Mouse (Mus musculus): ENCODE measurements around the gene Gm28308.

The Gm28308 gene

DNA sequence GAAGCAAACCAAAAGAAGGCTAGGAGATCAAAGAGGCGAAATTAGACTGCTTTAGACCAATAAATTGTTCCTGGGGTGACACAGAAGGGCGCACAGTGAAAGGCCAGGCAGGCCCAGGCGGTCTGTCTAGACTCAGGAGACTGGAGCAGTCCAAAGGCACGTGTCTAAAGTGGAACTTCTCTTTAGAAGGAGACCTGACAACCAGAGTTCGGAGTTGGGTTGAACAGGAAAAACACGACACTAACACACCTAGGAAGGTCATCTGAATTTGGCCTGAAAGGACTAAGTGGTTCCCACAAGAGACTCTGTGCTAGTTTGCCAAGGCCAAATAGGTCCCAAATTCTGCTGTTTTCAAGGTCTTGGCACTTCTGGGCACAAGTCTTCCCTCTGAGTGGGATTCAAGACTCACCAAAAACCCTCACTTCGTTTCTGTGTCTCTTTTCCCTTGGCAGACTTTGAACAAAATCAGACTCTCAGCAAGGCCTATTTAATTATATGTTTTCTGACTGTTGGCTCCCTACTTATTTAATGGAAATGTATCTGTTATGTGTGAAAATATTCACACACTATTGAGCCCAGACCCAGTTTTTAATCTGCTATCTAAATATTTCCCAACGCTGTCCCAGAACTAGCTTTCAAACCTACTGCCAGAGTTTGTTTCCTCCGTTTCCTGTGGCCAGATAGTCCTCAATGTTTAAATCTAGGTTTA, 6.2 kb upstream of the Gm28308 start:
- no peak for DNase-seq (ENCODE audit: low spot score)

GRCm38 (mm10) chr6:52218643-52219215, 5.6 kb upstream of the Gm28308 start:
- no peak for DNase-seq (ENCODE audit: low spot score)

- no peak for DNase-seq (ENCODE audit: low spot score)
Observed at GRCm38 (mm10) chr6:52217895-52218642, 4.9 kb upstream of the Gm28308 start.

GRCm38 (mm10) chr6:52217459-52217768, 4.3 kb upstream of the Gm28308 start:
- DNase-seq (ENCODE audit: low spot score), result no peak

DNA sequence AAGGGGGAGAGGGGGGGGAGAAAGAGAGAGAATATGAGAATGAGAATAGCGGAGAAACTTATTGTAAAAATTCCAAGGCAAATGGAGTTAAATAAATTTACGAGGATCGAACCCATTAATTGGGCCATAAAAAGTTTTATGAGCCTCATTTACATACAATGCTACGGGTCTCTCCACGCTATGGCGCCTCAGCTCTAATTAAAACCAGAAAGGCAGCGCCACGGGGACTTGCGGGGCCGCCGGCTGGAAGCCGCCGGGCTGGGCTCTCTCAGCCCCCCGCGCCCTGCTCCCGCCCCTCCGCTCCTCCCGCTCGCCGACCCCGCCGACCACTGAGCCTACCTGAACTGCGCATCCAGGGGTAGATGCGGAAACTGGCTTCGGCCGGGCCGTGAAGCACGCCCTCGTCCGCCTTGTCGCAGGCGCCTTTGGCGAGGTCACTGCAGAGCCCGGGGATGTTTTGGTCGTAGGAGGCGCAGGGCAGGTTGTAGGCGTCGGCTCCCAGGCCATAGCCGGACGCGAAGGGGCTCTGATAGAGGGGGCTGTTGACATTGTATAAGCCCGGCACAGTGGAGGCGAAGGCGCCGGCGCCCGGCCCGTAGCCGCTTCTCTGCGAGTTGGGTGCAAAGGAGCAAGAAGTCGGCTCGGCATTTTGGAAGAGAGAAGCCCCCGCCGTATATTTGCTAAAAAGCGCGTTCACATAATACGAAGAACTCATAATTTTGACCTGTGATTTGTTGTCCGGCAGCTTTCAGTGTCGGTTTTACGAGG, 3.7 kb upstream of the Gm28308 start:
- DNase-seq (ENCODE audit: low spot score), result no peak

- no peak for DNase-seq (ENCODE audit: low spot score)
Observed at GRCm38 (mm10) chr6:52215771-52216535, 2.8 kb upstream of the Gm28308 start.

DNA sequence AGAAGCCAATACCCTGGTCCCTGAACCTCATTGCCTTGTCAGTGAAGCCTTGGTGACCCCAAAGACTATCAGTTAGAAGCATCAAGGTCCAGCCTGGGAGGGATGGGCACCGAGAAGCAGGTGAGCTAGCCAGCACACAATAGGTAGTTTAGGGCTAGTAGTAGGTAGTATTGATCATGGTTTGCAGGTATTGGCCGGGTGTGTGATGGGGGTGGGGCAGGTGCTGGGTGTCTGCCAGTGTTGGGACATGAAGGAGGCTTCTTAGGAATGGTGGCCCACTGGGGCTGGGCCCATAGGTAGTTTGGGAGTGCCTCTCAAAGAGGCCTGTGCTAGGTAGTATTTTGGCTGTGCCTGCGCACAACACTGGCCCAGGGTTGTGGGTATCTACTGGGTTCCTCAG, 1.9 kb upstream of the Gm28308 start:
- no peak for DNase-seq (ENCODE audit: low spot score)

DNA sequence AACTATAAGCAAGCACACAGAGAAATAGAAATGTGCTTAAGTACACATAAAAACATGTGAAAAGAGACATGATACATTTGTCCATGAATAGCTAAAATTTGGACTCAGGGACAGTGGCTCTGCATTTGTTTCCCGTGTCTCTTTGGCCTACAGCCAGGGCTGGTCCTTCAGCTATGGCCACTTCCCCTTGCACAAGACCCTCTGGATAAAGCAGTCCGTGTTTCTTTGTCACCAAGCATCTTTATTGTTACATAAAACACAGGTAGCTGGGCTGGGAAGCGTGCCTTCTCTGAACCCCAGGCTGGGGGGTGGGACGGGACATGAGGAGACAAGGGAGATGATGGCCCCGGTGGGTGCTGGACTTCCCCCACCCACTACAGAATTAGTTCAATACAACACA, 1.1 kb upstream of the Gm28308 start:
- no peak for DNase-seq (ENCODE audit: low spot score)

GRCm38 (mm10) chr6:52212556-52213118, 502 bp downstream of the Gm28308 start:
- no peak for DNase-seq (ENCODE audit: low spot score)

DNA sequence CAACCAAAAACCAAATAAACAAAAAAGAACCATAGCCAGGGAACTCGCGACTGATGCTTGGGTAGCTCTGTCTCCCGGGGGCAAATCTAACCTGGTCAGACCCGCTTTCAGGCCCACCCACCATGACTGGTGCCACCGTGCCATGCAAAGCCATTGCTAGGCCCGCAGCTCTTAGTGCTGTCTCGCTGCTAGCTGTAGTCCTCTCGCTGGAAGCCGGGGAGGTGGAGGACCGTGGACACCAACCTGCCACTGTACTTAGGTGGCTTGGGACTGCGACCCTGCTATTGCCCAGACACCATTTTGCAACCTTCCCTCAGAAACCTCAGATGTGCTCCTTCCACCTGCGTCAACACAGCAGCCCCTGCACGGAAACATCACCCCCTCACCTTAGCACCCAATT, 1.2 kb downstream of the Gm28308 start:
- DNase-seq (ENCODE audit: low spot score), result no peak

DNA sequence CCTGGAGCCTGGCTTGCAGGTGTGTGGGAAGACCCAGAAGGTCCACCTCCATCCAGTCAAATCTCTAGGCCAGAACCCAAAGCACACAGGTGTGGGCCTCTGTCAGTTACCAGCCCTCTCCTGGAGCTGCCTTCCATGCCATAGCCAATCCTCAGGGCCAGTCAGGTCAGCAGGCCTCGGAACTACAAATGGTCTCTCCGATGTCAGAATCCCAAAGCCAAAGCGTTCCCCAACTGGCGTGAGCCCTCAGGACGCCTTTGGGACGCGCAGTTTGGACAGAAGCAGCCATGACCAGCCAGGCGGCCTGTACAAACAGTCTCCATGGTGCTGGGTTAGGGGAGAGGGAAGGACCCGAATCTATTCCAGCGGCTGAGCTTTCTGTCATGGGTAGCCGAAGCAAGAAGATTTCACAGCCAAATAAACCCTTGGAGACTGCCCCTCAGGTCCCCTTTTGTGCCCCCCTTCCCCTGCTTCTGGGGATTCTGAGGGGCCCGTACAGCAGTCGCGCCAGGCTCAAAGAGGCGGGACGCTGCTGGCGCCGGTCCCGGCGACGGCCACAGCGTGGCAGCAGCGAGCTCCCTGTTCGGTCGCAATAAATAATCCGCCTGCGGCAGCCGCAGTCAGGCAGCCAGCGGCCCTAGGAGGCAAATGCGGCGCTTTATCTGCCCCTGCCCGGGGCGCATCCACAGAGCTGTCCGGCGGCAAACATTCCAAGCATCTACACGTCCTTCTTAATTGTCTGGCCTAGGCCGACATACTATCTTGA, 1.8 kb downstream of the Gm28308 start:
- DNase-seq (ENCODE audit: low spot score), result peak; percentile 58

DNA sequence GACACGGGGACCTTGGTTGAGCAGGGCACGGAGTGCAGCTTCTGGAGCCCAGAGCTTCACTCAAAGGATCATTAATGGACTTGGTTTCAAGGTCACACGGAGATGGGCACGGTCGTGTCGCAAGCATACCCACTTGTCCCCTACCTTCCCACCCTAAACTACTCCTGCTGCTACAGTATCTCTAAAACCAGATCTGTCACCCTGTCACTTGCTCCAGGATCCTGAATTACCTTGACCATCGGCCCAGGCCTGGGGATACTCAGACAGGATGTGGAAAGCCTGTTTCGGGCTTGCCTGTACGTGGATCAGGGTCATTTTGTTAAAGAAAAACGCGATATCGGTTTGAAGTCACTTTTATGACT, 3.5 kb downstream of the Gm28308 start:
- DNase-seq (ENCODE audit: low spot score), result no peak

DNA sequence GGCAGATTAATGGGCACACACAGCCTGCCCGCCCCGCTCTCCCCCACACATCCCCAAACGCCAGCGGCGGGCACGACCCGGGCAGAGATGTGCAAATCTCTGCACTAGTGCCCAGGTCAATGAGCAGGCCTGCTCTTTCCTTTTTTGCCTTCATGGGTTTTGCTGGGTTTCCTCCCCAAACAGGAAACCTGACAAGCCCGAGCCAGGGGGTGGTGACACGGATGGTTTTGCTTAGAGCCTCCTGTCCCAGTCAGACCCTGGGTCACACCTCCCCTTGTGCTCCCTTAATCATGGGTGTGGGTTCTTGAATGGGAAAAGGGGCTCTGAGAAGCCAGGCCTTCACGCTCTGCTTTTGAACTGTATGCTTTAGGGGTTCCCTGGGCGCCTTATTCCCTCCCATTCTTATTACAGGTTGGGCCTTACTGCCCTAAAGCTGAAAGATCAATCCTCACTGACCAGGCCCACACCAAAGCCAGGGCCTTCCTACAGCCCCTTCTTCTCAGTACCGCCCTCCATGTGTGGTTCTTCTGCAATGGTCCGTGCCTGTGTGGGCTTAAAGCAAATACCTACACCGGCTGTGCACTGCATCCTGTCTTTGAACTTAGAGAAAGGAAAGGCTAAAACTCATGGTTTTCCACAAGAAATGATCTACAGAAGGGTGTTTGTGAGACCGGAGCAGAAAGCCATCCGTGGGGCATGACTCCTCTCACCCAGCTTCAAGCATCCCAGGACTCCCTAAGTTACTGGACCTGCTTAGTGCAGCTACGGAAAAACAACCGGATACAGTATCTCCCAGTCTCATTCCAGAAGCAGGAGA, 4.1 kb downstream of the Gm28308 start:
- no peak for DNase-seq (ENCODE audit: low spot score)

DNA sequence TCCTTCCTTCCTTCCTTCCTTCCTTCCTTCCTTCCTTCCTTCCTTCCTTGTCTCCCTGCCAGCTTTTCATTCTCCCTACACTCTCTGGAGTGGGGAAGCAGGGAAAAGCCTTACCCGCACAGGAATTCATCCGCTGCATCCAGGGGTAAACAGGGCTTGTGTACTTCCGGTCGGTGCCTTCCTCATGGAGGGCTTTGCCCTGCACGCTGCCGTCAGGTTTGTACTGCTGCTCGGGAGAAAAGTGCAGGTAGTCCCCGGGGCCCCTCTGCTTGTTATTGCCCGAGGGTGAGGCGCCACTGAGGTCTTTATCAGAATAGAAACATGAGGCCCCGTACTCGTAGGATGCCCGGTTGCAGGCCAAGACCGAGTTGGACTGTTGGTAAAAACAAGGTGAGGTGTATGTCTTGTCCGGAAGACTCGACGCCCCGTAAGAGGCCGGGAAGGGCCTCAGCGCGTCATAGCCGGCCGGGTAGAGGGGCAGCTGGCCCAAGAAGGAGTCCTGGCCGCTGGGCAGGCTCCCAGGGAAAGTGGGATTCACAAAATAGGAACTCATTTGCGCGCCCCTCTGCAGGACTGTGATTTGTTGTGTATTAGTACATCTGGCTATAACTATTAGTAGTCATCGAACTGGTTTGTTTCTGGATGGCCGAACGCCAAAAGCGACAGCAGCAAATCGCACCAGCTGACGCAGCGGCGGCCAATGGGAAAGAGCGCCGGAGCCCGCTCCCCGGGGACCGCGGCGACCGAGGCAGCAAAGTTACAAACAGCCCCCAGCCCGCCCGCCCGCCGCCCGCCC, 4.9 kb downstream of the Gm28308 start, which contains the start of gene Hoxa6:
Gene Hoxa6, minus strand, starts transcription at position 651 of the 796 bp plus-strand sequence.
- no peak for DNase-seq (ENCODE audit: low spot score)

GRCm38 (mm10) chr6:52207684-52207976, 5.5 kb downstream of the Gm28308 start:
- DNase-seq (ENCODE audit: low spot score), result no peak

GRCm38 (mm10) chr6:52206882-52207683, 6.1 kb downstream of the Gm28308 start:
- DNase-seq (ENCODE audit: low spot score), result no peak

DNA sequence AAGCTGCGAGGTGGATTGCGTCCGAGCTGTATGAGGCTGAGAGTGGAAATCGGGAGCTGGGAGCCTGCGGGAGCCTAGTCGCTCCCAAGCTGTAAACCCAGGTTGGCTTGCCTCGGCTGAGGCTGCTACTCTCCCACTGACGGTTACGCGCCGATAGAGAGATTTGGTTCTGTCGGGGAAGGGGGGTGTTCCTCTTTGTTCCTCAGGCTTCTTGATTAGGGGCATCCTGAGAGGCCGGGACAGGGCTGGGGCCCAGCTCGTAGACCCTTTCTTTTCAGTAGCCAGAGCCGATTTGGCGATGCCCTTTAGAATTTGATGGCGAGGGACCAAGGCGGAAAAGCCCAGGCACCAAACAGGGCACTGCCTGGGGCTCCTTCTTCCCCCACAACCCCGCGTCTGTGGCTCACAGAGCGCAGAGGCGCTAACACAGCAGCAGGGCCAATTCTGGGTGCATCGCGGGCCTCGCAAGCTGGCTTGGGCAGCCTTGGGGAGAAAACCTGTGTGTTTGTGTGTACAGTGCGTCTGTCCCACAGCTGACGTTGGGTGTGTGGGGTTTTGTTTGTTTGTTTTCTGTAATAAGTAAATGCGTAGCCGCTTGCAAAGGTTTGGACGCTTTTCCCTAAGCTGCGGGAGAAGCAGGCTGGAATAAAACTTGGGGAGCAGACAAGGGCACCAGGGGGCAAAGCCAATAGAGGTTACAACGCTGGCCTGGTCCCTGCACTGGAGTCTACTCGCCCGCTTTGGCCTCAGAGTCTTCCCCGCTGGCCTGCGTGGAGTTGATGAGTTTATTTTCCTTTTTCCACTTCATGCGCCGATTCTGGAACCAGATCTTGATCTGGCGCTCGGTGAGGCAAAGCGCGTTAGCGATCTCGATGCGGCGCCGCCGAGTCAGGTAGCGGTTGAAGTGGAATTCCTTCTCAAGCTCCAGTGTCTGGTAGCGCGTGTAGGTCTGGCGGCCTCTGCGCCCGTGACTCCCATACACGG, 7.2 kb downstream of the Gm28308 start:
- no peak for DNase-seq (ENCODE audit: low spot score)
